Mouse (Mus musculus) layer of hippocampus, adult 11-12 months (tissue): ENCODE measurements around the gene Zbtb45.

Experiments used
- DNase-seq: peaks from one replicate; pipeline ENCODE4 v3.0.0; 2022; ENCODE audit warnings: low spot score

Zbtb45 gene

GRCm38 (mm10) chr7:13010005-13010908 is at the start of gene Zbtb45:
Zbtb45 (minus strand) TSS chr7:13010034.
- DNase-seq, result no peak

DNA sequence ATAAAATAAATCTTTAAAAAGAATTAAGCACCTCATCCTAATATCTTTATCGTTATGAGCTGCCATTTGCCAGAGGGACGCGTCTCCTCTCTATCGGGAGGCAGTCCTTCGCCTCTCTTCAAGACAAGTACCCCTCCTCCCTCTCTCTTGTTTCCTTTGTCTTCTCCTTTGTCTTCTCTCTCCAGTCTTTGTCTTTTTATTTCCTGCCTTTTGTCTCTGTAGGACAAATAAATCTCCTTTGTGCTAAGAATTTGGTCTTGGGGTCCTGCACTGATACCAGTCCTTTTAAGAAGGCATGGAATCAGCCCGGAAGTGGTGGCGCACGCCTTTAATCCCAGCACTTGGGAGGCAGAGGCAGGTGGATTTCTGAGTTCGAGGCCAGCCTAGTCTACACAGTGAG is 49.7 kb upstream of the Zbtb45 start:
- no peak for DNase-seq

GRCm38 (mm10) chr7:13056913-13057700 is 47.3 kb upstream of the Zbtb45 start:
- no peak for DNase-seq

DNA sequence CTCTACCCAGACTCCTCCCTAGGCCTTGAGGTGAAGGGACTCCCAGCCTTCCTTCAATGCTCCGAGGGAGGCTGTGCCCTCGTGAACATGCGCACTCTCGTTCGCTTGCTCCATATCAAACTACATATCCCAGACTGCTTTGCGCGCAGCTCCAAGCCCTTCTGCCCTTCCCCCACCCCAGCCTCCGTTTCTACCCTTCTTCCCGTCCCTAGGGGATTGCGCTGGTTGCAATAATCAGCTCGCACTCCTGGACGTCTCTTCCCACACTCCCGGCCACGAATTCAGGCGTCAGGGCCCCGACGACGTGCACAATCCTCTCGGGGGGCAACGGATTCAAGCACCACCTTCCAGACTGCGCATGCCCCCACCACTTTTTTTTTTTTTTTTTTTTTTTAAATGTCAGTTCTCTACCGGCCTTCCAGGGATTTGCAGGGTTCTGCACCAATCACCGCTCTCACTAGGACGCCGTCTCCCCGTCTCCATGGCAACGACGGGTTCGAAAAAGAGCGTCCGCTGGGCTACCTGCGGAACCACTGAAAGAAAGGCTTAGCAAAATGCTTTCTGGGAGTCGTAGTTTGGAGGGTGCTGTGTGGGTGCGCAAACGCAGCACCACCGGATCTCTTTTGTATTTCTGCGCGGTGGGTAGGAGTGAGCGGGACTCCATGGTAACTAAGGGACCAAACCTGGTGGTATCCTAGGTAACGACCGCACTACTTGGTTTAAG is 44.6 kb upstream of the Zbtb45 start, which contains the start of gene Mzf1:
TSS of gene Mzf1 (minus strand) at position 478 of the 724 bp plus-strand sequence.
- peak; percentile 96 for DNase-seq

- no peak for DNase-seq
Observed at GRCm38 (mm10) chr7:13053961-13054286, 44.1 kb upstream of the Zbtb45 start.

DNA sequence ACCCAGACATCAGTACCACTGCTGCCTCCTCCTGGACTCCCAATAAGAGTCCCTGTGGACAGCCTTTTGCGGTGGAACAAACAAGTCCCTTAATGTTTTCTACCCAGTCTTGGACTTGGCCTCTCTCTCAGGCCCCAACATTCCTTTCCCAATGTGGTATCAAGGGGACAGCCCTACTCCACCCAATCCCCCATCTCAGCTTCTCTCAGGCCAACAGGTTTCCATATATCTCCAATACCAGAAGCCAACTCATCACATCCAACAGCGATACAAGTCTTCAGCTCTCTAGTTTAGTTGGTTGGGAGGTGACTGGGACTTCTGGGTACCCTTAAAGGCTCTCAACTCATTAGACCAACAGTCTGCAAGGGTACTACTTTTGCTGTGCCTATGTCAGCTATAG is 43.7 kb upstream of the Zbtb45 start:
- DNase-seq, result no peak

GRCm38 (mm10) chr7:13053001-13053400 is 43.2 kb upstream of the Zbtb45 start:
- DNase-seq, result peak; percentile 14

GRCm38 (mm10) chr7:13046084-13046483 is 36.2 kb upstream of the Zbtb45 start:
- no peak for DNase-seq

- no peak for DNase-seq
Observed at GRCm38 (mm10) chr7:13044254-13044625, 34.4 kb upstream of the Zbtb45 start.

DNA sequence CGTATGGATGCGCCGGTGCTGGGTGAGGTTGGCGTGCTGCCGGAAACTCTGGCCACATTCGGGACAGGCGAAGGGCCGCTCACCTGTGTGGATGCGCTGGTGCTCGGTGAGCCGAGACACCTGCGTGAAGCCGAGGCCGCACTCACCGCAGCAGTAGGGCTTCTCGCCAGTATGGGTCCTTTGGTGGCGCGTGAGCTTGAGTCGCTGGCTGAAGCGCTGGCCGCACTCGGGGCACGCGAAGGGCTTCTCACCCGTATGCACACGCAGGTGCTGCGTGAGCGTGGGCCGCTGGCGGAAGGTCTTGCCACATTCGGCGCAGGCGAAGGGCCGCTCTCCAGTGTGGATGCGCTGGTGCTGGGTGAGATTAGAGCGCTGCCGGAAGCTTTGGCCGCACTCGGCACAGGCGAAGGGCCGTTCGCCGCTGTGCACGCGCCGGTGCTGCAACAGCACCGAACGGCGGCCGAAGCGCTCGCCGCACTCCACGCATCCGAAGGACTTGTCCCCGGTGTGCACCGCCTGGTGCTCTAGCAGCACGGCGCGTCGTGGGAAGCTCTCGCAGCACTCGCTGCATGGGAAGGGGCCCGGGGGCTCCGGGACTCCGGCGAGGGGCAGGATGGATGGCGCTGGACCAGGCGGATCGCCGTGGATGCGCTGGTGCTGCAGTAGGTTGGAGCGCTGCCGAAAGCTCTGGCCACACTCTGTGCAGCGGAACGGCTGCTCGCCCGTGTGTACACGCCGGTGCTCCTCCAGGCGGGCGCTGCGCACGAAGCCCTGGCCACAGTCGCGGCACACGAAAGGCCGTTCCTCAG is 33.8 kb upstream of the Zbtb45 start:
- no peak for DNase-seq

- no peak for DNase-seq
Observed at GRCm38 (mm10) chr7:13043120-13043444, 33.2 kb upstream of the Zbtb45 start.

- DNase-seq, result no peak
Observed at GRCm38 (mm10) chr7:13042511-13042910, 32.7 kb upstream of the Zbtb45 start.

DNA sequence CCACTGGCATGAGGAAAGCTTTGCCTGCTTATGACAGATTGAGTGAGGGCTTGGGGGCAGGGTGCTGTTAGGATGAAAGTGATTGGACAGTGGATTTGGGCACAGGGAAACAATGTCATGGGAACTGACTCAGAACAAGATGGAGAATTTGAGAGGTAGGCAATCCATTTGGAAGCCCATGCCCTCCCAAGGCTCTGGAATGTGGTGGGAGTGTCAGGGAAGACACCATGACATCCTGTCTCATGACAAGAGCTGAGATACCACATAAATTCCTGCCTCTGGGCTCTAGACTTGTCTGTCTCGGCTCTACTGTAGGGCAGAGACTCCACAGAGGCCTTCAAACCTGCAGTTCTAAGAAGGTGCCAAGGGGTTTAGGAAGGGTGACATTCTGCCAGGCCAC is 31.4 kb upstream of the Zbtb45 start:
- DNase-seq, result no peak

- no peak for DNase-seq
Observed at GRCm38 (mm10) chr7:13039181-13039580, 29.3 kb upstream of the Zbtb45 start.

DNA sequence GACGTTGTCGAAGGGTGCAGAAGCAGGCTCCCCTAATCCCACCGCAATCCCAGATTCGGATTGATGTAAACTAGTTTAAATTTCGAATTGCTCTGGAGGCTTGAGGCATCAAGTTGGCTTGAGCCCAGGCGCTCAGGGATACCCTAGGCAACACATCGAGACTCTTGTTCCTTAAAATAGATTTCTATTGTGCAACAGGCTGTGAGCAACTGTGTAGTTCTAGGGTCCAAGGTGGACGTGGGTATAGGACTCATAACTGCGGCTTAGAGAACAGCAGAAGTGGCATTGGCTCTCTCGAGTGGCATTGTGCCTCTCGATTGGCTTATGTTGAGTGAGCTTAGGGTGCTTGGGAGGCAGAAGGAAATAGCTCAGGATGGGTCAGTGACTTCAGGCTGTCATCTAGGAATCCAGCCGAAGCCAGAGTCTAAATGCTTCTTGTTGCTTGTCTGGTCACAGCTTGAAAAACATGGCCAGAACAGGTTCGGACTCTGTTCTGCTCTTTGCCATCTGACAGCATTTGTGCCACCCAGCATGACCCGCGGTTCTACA is 28.9 kb upstream of the Zbtb45 start:
- DNase-seq, result no peak

GRCm38 (mm10) chr7:13037901-13038555 is 28.2 kb upstream of the Zbtb45 start, which contains the start of gene Ube2m:
Ube2m (minus strand) TSS chr7:13038275.
- DNase-seq, result peak; percentile 100

GRCm38 (mm10) chr7:13037366-13037765 is 27.5 kb upstream of the Zbtb45 start:
- peak; percentile 64 for DNase-seq

DNA sequence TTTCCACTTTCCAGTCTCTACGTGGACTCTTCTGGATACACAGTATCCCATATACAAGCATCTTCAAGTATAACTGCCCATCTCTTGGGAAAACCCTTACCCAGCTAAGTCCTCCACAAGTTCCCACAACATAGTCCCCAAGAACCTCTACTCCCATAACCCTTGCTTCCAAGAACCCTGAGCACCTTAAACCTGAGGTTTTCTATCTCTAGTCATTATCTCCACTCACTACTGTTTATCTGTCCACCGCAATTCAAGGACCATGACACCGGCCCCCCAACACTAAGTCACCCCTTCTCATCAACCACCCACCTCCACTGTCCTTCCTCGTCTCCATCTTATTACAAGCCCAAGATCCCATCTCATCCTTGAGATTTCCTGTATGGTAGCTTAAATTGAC is 27.0 kb upstream of the Zbtb45 start:
- no peak for DNase-seq

GRCm38 (mm10) chr7:13035211-13035855 is 25.5 kb upstream of the Zbtb45 start:
- no peak for DNase-seq
